Mouse (Mus musculus) C2C12 (cell line): ENCODE results near the gene Rnf157. TPM values are rescaled to one million over a fixed set of nuclear protein-coding genes. Genes with fewer than 3 reads are reported as not detected.

ENCODE experiments used
- H3K27me3 ChIP-seq: one replicate; pipeline ENCODE4 v1.6.1; 2011; ENCODE audit not compliant: control insufficient read depth, insufficient read depth, insufficient read length
- H3K36me3 ChIP-seq: one replicate; pipeline ENCODE4 v1.6.1; 2011; ENCODE audit not compliant: control insufficient read depth, insufficient read depth
- H3K4me3 ChIP-seq: one replicate; pipeline ENCODE4 v1.5.1; 2011; ENCODE audit warnings: mild to moderate bottlenecking, control low read depth; ENCODE audit not compliant: poor library complexity, insufficient read depth, severe bottlenecking
- H3K79me2 ChIP-seq: one replicate; pipeline ENCODE4 v1.6.1; 2011; ENCODE audit not compliant: control insufficient read depth, insufficient read depth
- H3K79me3 ChIP-seq: one replicate; pipeline ENCODE4 v1.6.1; 2011; ENCODE audit warnings: low read depth, control low read depth
- H3ac ChIP-seq: one replicate; pipeline ENCODE3; 2011; ENCODE audit warnings: low read depth; ENCODE audit not compliant: control insufficient read depth, insufficient read length
- CEBPB ChIP-seq: IDR thresholded peaks from one replicate; pipeline ENCODE4 v1.6.1; 2011; ENCODE audit warnings: low read depth, mild to moderate bottlenecking, control low read depth, moderate library complexity
- CTCF ChIP-seq: IDR thresholded peaks from one replicate; pipeline ENCODE4 v1.5.1; 2011; ENCODE audit not compliant: control insufficient read depth, insufficient read depth, insufficient read length
- FOSL1 ChIP-seq: IDR thresholded peaks from one replicate; pipeline ENCODE4 v1.8.0; 2011; ENCODE audit warnings: mild to moderate bottlenecking, low read length; ENCODE audit not compliant: poor library complexity, insufficient read depth, severe bottlenecking
- MAX ChIP-seq: IDR thresholded peaks from one replicate; pipeline ENCODE4 v1.6.1; 2011; ENCODE audit warnings: mild to moderate bottlenecking, control low read depth
- MYOD1 ChIP-seq: IDR thresholded peaks from one replicate; pipeline ENCODE4 v1.6.1; 2011; ENCODE audit warnings: low read depth; ENCODE audit not compliant: control insufficient read depth, insufficient read length
- MYOG ChIP-seq: IDR thresholded peaks from one replicate; pipeline ENCODE4 v1.6.1; 2011; ENCODE audit not compliant: control insufficient read depth, insufficient read length; ENCODE audit errors: extremely low read depth
- USF1 ChIP-seq: IDR thresholded peaks from one replicate; pipeline ENCODE4 v1.6.1; 2011; ENCODE audit warnings: low read depth, mild to moderate bottlenecking, control low read depth, moderate library complexity
- polyA plus RNA-seq: library from polyadenylated mRNA; unstranded; fragments of >200 nt; fragmentation: generic; extraction: Trizol; gene quantifications from one replicate; pipeline ENCODE4 v1.2.1, GENCODE M21; 2012; ENCODE audit warnings: missing spikeins

The Rnf157 gene
- polyA plus RNA-seq, 1 experiment = 13.2 TPM

DNA sequence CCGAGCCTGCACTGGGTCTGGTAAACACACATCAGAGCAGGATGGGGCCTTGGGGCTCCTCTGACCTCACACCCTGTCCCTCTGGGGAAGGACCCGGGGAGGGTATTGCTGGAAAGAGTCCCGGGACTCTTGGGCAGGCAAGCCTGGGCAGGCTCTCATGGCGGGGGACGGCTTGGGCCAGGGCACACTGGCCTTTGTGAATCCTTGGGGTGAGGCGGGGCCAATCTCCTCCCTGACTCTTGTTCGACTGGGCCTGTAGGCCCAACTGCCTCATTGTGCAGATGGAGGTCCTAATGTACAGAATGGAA, 82.7 kb downstream of the Rnf157 start:
- H3K79me3 ChIP-seq = no peaks in the 10 kb centered on the region
- no peaks in the 10 kb centered on the region for H3K36me3 ChIP-seq
- H3ac ChIP-seq = no peak overlapping the region
- TF ChIP-seq CEBPB (no peak), USF1 (no peak), CTCF (no peak), FOSL1 (no peak), MYOD1 (no peak), MYOG (no peak), MAX (no peak)
- H3K79me2 ChIP-seq = no peaks in the 10 kb centered on the region
- no peak overlapping the region for H3K4me3 ChIP-seq
- no peaks in the 10 kb centered on the region for H3K27me3 ChIP-seq

DNA sequence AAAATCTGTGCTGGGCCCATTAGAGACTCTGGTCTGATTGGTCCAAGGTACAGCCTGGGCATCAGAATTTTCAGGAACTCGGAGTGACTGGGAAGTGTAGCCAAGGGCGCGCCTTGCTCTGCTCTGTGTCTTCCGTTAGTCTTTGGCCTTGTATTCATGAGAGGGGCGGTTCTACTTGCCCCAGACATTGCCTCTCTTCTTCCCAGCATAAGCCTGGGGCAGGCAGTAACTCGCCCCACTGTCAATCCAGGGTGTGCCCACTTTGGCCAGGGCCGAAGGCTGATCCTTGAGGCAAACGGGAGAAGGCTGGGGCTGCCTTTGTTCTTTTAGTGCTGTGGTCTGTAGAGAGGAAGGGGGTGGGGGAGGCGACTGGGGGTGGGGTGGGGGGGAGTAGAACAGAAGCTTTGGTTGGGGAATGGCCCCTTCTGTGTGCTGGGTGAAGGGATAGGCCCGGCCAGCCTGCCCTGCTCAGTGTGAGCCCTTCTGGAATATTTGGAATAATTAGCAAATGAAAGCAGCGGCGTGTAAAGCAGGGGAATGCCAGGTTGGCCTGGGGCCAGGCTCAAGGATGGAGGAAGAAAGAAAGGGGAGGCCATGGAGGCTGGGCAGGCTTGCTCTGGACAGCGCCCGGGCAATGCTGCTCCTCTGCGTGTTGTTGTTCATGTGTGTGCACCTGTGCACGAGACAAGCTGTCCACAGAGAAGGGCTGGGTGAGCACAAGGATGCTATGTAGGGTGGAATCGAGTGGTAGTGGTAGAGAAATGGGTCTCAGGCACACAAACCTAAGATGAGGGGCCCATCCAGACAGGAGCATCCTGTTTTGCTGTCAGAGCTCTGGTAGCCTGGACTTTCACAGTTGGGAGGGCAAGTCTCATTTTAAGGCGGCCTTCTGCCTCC, 83.3 kb downstream of the Rnf157 start:
- Histone ChIP-seq H3K79me2 (no peaks in the 10 kb centered on the region), H3K27me3 (no peaks in the 10 kb centered on the region), H3K36me3 (no peaks in the 10 kb centered on the region), H3ac (no peak overlapping the region), H3K79me3 (no peaks in the 10 kb centered on the region), H3K4me3 (no peak overlapping the region)
- TF ChIP-seq MAX = no peak
- no peak for TF ChIP-seq CEBPB
- no peak for TF ChIP-seq FOSL1
- no peak for TF ChIP-seq CTCF

DNA sequence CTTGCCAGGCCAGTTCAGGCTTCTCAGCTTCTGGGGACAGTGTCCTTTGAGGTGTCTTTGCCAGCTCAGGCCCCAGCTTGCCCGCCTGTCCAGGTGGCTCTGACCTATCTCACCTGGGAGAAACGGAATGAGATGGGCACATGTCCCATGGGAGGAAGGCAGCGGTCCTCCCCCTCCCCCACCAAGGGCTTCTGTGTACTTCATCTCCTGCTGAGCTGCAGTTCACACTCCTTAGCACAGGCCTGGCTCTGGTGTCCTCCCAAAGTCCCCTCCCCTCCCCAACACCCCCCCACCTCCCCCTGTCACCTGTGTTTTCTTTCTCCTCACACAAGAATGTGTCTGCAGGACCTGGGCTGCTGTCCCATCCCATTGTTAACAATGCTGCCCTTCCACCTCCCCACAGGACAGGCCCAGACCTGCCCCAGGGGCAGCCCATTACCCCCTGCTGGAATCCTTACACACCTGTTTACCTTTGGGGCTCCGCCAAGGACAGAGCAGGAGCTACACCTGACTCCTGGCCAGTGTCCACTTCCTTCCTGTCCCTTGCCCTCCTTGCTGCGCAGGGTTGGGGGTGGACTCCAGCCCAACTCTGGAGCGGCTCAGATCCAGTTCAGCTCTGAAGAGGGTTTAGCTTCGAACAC, 85.7 kb downstream of the Rnf157 start:
- no peak overlapping the region for H3ac ChIP-seq
- no peaks in the 10 kb centered on the region for H3K79me2 ChIP-seq
- TF ChIP-seq MYOG (no peak), MYOD1 (no peak), FOSL1 (no peak), MAX (no peak), USF1 (no peak), CTCF (no peak)
- no peak overlapping the region for H3K4me3 ChIP-seq
- H3K27me3 ChIP-seq = no peaks in the 10 kb centered on the region
- H3K36me3 ChIP-seq = no peaks in the 10 kb centered on the region
- H3K79me3 ChIP-seq = no peaks in the 10 kb centered on the region

DNA sequence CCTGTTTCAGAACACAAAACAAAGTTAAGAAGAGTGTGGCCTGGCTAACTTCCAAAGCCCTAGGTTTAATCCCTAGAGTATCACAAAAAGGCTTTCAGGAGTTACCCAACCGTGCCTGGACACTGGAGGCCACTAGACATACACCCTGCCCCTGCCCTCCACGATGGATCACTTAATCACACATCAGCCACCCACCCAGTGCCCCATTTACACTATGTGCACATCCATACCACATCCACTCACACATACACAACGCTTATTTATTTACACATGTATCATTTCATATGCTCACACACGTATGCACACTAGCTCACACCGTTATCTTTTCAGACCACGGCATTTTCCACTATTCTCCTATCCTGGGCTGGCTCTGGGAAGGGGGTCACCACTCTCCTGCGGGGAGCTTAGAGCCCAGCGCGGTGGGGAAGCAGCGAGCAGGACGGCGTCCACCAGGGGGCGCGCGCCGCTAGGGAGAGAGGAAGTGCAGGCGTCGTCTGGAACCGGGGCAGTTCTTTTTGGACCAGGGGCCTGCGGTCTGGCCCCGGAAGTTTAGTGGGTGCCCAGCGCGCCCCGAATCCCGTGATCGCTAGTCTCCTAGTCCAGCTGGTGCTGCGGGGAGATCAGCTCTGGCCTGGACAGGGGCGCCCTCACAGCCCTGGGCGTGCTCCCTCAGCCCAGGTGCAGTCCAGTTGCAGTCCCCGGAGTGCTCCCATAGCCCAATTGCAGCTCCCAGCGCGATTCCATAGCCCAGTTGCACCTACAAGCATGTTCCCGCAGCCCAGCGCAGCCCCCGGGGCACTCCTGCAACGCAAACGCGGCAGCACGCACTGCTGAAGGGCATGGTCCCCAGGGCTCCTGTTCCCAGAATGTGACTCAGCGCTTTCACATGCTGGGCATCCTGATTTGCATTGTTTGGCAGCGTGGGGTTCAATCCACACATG, 93.8 kb downstream of the Rnf157 start:
- H3K27me3 ChIP-seq = no peaks in the 10 kb centered on the region
- TF ChIP-seq MYOG (no peak), CEBPB (no peak), CTCF (peak; percentile 97), USF1 (no peak), MAX (peak; percentile 60), MYOD1 (no peak), FOSL1 (no peak)

DNA sequence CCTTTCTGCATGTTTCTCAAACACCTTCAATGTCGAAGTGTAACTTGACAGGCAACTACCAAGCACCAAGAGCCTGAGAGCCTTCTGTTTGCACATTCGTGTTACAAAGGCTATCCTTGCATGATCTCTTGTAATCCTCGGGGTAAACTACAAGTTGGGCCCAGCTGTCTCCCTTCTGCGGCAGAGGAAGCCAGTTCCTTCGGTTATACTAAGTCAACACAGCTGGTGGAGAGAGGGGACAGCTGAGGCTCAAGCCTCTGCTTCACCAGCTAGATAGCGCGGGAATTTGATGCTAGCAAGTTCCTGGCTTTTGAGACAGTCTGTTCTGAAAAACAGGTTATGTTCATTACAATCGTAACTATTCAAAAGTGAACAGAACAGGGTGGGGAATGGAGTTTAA, 100.5 kb downstream of the Rnf157 start:
- Histone ChIP-seq H3K79me3 (no peaks in the 10 kb centered on the region), H3K4me3 (no peak overlapping the region), H3K27me3 (no peaks in the 10 kb centered on the region), H3K36me3 (no peaks in the 10 kb centered on the region), H3K79me2 (no peaks in the 10 kb centered on the region), H3ac (no peak overlapping the region)
- no peak for TF ChIP-seq CTCF
- no peak for TF ChIP-seq CEBPB
- TF ChIP-seq MAX = no peak
- TF ChIP-seq MYOD1 = no peak
- TF ChIP-seq MYOG = no peak

More for the DNA sequence above, 93.8 kb downstream of the Rnf157 start:
- Histone ChIP-seq H3K79me2 (no peaks in the 10 kb centered on the region), H3K4me3 (peak overlapping the region; percentile 27), H3K36me3 (no peaks in the 10 kb centered on the region), H3ac (peak overlapping the region; percentile 61), H3K79me3 (no peaks in the 10 kb centered on the region)

DNA sequence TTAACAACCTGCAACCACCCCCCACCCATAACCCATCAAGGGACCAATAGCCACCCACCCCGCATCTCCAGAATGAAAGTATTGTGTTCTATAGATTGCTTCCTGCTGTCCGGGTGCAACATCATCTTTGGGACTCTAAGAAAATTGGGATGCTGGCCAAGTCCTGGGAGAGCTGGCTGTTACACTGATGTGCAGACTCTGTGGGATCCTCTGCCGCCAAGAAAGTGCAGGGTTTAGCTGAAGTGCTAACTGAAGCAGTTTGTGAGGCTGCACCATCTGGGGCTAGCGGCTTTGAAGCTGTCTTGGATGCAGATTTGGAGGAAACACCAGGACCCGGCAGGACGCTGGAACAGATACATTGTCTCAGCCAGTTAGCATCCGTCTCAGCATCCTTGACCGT, 101.7 kb downstream of the Rnf157 start:
- Histone ChIP-seq H3ac (no peak overlapping the region), H3K79me3 (no peaks in the 10 kb centered on the region), H3K4me3 (no peak overlapping the region), H3K36me3 (no peaks in the 10 kb centered on the region), H3K27me3 (no peaks in the 10 kb centered on the region), H3K79me2 (peaks cover 4% of the 10 kb centered on the region)
- TF ChIP-seq MAX (no peak), FOSL1 (no peak), CTCF (no peak)
